Mouse (Mus musculus): Measurements from ENCODE around the gene Adamts20.

DNA sequence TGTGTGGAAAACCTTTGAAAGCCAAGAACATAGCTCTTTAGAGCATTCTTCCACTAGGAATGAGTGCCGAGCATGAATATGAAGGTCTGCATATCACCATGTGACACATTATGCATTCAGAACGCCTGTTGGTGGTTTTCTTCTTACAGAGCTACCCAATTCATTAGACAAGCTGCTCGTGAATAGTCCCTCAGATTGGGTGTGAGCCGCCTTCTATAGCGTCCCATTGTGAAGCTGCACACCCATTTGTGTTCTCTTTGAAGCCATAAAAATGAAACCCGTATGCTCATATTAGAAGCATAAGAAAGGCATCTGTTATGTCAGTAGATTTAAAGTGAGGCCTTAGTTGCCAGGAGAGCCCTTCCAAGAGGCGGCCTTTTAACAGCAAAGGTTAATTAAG lies 72.5 kb downstream of the Adamts20 start:
- TF ChIP-seq POLR2A (IDR thresholded peaks at IDR 0.05; ENCODE audit: control insufficient read depth, extremely low read depth, insufficient read depth, low read length, poor library complexity) (no peak), CTCF (IDR thresholded peaks at IDR 0.05; ENCODE audit: borderline replicate concordance, control insufficient read depth, extremely low read depth, insufficient read depth, low read length, poor library complexity) (no peak)

All from thymus, adult 2 months (tissue).